Mouse (Mus musculus): ENCODE measurements around the gene Cavin1. TPM values are rescaled to one million over a fixed set of nuclear protein-coding genes. Genes with fewer than 3 reads are reported as not detected.
"Not testable (repeated sequence)": the region's sequence is repeated elsewhere in the genome, so short reads cannot be mapped to it uniquely, and the experiment has no call there.

The Cavin1 gene
- 11.8 and 14.2 TPM in 2 replicates for polyA plus RNA-seq (2014; fragmentation: Nextera tagmentation; extraction: Ambion mirVana)

- H3K4me3 ChIP-seq (ENCODE audit: low read depth, low read length) = peak within 1 kb of the TSS; percentile 30
- no peak for ATAC-seq (replicated peaks; ENCODE audit: low FRiP score)
- H3K4me1 ChIP-seq (replicated peaks; ENCODE audit: control insufficient read depth, insufficient read depth, low read length) = peaks cover 10% of the 10 kb centered on the region; the same call in 1 of the 2 replicates
- H3K27ac ChIP-seq (ENCODE audit: low read depth, low read length) = no peak within 1 kb of the TSS
- no peaks in the 10 kb centered on the region for H3K36me3 ChIP-seq (ENCODE audit: control insufficient read depth, insufficient read depth, low read length)
- under 1% methylated on average over 20 of the region's 20 CpGs for WGBS
- H3K4me2 ChIP-seq (ENCODE audit: low read depth, low read length, severe bottlenecking) = peak within 1 kb of the TSS; percentile 32
- H3K9me3 ChIP-seq (ENCODE audit: control insufficient read depth, low read length) = no peaks in the 10 kb centered on the region
- peak; percentile 65 for DNase-seq (ENCODE audit: low spot score)
- no peak within 1 kb of the TSS for H3K9ac ChIP-seq (ENCODE audit: low read length)
- peaks cover 46% of the 10 kb centered on the region for H3K27me3 ChIP-seq (ENCODE audit: control insufficient read depth, insufficient read depth, low read length)
Measured at GRCm38 (mm10) chr11:100970557-100970937, at the start of gene Cavin1. Cavin1 (minus strand) TSS chr11:100970887.

GRCm38 (mm10) chr11:101011641-101012040 lies 41.0 kb upstream of the Cavin1 start:
- H3K9me3 ChIP-seq (ENCODE audit: control insufficient read depth, low read length) = no peaks in the 10 kb centered on the region
- H3K9ac ChIP-seq (ENCODE audit: low read length) = no peak overlapping the region
- 86% methylated on average over 6 of the region's 6 CpGs for whole genome bisulfite sequencing
- H3K36me3 ChIP-seq (ENCODE audit: control insufficient read depth, insufficient read depth, low read length) = no peaks in the 10 kb centered on the region; the same call in 1 of the 2 replicates
- H3K4me1 ChIP-seq (replicated peaks; ENCODE audit: control insufficient read depth, insufficient read depth, low read length) = peaks cover 3% of the 10 kb centered on the region; the same call in 1 of the 2 replicates
- no peak overlapping the region for H3K27ac ChIP-seq (ENCODE audit: low read depth, low read length)
- no peak for DNase-seq (ENCODE audit: low spot score)
- H3K27me3 ChIP-seq (ENCODE audit: control insufficient read depth, insufficient read depth, low read length) = no peaks in the 10 kb centered on the region
- no peak overlapping the region for H3K4me3 ChIP-seq (ENCODE audit: low read depth, low read length)
- no peak for ATAC-seq (replicated peaks; ENCODE audit: low FRiP score)
- no peak overlapping the region for H3K4me2 ChIP-seq (ENCODE audit: low read depth, low read length, severe bottlenecking)

GRCm38 (mm10) chr11:101009888-101010784 lies 39.4 kb upstream of the Cavin1 start:
- peak overlapping the region; percentile 83 for H3K4me2 ChIP-seq (ENCODE audit: low read depth, low read length, severe bottlenecking)
- H3K9me3 ChIP-seq (ENCODE audit: control insufficient read depth, low read length) = no peaks in the 10 kb centered on the region
- H3K36me3 ChIP-seq (ENCODE audit: control insufficient read depth, insufficient read depth, low read length) = no peaks in the 10 kb centered on the region; the same call in 1 of the 2 replicates
- peaks cover 3% of the 10 kb centered on the region; the same call in 1 of the 2 replicates for H3K4me1 ChIP-seq (replicated peaks; ENCODE audit: control insufficient read depth, insufficient read depth, low read length)
- ATAC-seq (replicated peaks; ENCODE audit: low FRiP score) = no peak
- H3K4me3 ChIP-seq (ENCODE audit: low read depth, low read length) = peak overlapping the region; percentile 62
- DNase-seq (ENCODE audit: low spot score) = no peak
- H3K27me3 ChIP-seq (ENCODE audit: control insufficient read depth, insufficient read depth, low read length) = no peaks in the 10 kb centered on the region
- peak overlapping the region; percentile 77 for H3K9ac ChIP-seq (ENCODE audit: low read length)
- H3K27ac ChIP-seq (ENCODE audit: low read depth, low read length) = peak overlapping the region; percentile 63; the same call in 1 of the 2 replicates
- 14% methylated on average over 29 of the region's 29 CpGs for WGBS

GRCm38 (mm10) chr11:101009046-101009887 lies 38.6 kb upstream of the Cavin1 start, which contains the start of gene Atp6v0a1:
Atp6v0a1 (plus strand) TSS chr11:101009452.
- peak; percentile 97 for DNase-seq (ENCODE audit: low spot score)
- Histone ChIP-seq H3K4me2 (ENCODE audit: low read depth, low read length, severe bottlenecking) (peak within 1 kb of the TSS; percentile 83), H3K4me1 (replicated peaks; ENCODE audit: control insufficient read depth, insufficient read depth, low read length) (peaks cover 3% of the 10 kb centered on the region; the same call in 1 of the 2 replicates), H3K9ac (ENCODE audit: low read length) (peak within 1 kb of the TSS; percentile 77), H3K27ac (ENCODE audit: low read depth, low read length) (peak within 1 kb of the TSS; percentile 63; the same call in 1 of the 2 replicates), H3K4me3 (ENCODE audit: low read depth, low read length) (peak within 1 kb of the TSS; percentile 62), H3K9me3 (ENCODE audit: control insufficient read depth, low read length) (no peaks in the 10 kb centered on the region), H3K27me3 (ENCODE audit: control insufficient read depth, insufficient read depth, low read length) (no peaks in the 10 kb centered on the region), H3K36me3 (ENCODE audit: control insufficient read depth, insufficient read depth, low read length) (no peaks in the 10 kb centered on the region; the same call in 1 of the 2 replicates)
- 1% methylated on average over 44 of the region's 44 CpGs for WGBS
- ATAC-seq (replicated peaks; ENCODE audit: low FRiP score) = peak; percentile 100

GRCm38 (mm10) chr11:101008206-101009045 lies 37.7 kb upstream of the Cavin1 start:
- H3K4me2 ChIP-seq (ENCODE audit: low read depth, low read length, severe bottlenecking) = peak overlapping the region; percentile 46
- H3K4me3 ChIP-seq (ENCODE audit: low read depth, low read length) = peak overlapping the region; percentile 62
- no peaks in the 10 kb centered on the region; the same call in 1 of the 2 replicates for H3K36me3 ChIP-seq (ENCODE audit: control insufficient read depth, insufficient read depth, low read length)
- H3K9ac ChIP-seq (ENCODE audit: low read length) = peak overlapping the region; percentile 36; the same call in 1 of the 2 replicates
- H3K27ac ChIP-seq (ENCODE audit: low read depth, low read length) = peak overlapping the region; percentile 15; the same call in 1 of the 2 replicates
- no peaks in the 10 kb centered on the region for H3K9me3 ChIP-seq (ENCODE audit: control insufficient read depth, low read length)
- no peaks in the 10 kb centered on the region for H3K27me3 ChIP-seq (ENCODE audit: control insufficient read depth, insufficient read depth, low read length)
- peaks cover 3% of the 10 kb centered on the region; the same call in 1 of the 2 replicates for H3K4me1 ChIP-seq (replicated peaks; ENCODE audit: control insufficient read depth, insufficient read depth, low read length)
- 62% methylated on average over 14 of the region's 14 CpGs for whole genome bisulfite sequencing
- DNase-seq (ENCODE audit: low spot score) = no peak
- ATAC-seq (replicated peaks; ENCODE audit: low FRiP score) = no peak

GRCm38 (mm10) chr11:101003025-101003685 lies 32.5 kb upstream of the Cavin1 start:
- Histone ChIP-seq H3K4me2 (ENCODE audit: low read depth, low read length, severe bottlenecking) (no peak overlapping the region), H3K27ac (ENCODE audit: low read depth, low read length) (no peak overlapping the region), H3K36me3 (ENCODE audit: control insufficient read depth, insufficient read depth, low read length) (no peaks in the 10 kb centered on the region), H3K4me3 (ENCODE audit: low read depth, low read length) (no peak overlapping the region), H3K4me1 (replicated peaks; ENCODE audit: control insufficient read depth, insufficient read depth, low read length) (no peaks in the 10 kb centered on the region), H3K9me3 (ENCODE audit: control insufficient read depth, low read length) (no peaks in the 10 kb centered on the region), H3K27me3 (ENCODE audit: control insufficient read depth, insufficient read depth, low read length) (no peaks in the 10 kb centered on the region), H3K9ac (ENCODE audit: low read length) (no peak overlapping the region)
- no peak for DNase-seq (ENCODE audit: low spot score)
- no peak for ATAC-seq (replicated peaks; ENCODE audit: low FRiP score)
- WGBS = 37% methylated on average over 3 of the region's 3 CpGs

- 82% methylated on average over 5 of the region's 6 CpGs for WGBS
- H3K9me3 ChIP-seq (ENCODE audit: control insufficient read depth, low read length) = not testable (repeated sequence)
Measured at GRCm38 (mm10) chr11:101001875-101002552, 31.3 kb upstream of the Cavin1 start.

More at GRCm38 (mm10) chr11:101001875-101002552, 31.3 kb upstream of the Cavin1 start:
- not testable (repeated sequence) for H3K27me3 ChIP-seq (ENCODE audit: control insufficient read depth, insufficient read depth, low read length); H3K27ac ChIP-seq (ENCODE audit: low read depth, low read length); H3K9ac ChIP-seq (ENCODE audit: low read length); H3K4me2 ChIP-seq (ENCODE audit: low read depth, low read length, severe bottlenecking); H3K4me3 ChIP-seq (ENCODE audit: low read depth, low read length); DNase-seq (ENCODE audit: low spot score); ATAC-seq (replicated peaks; ENCODE audit: low FRiP score); H3K36me3 ChIP-seq (ENCODE audit: control insufficient read depth, insufficient read depth, low read length); H3K4me1 ChIP-seq (replicated peaks; ENCODE audit: control insufficient read depth, insufficient read depth, low read length)
